Mouse (Mus musculus) embryonic facial prominence, embryonic 15.5 days (tissue): Measurements from ENCODE around the gene Zfp143. TPM values are rescaled to one million over a fixed set of nuclear protein-coding genes. Genes with fewer than 3 reads are reported as not detected.
"Not testable (repeated sequence)": the region's sequence is repeated elsewhere in the genome, so short reads cannot be mapped to it uniquely, and the experiment has no call there.

ENCODE experiments used
- ATAC-seq: fragments of 200-750 bp; cut with Nextera tagmentation; 2 replicates; pipeline ENCODE4 v1.8.0; 2017; ENCODE audit warnings: low read depth, moderate TSS enrichment; ENCODE audit not compliant: insufficient number of reproducible peaks, low FRiP score, low TSS enrichment
- H3K27ac ChIP-seq: fragments of 300-500 bp; sonication (generic); replicated peaks from 2 replicates; pipeline ENCODE4 v1.5.1; 2015; ENCODE audit warnings: mild to moderate bottlenecking, inconsistent platforms
- H3K27me3 ChIP-seq: fragments of 300-500 bp; sonication (generic); 2 replicates; pipeline ENCODE4 v1.6.1; 2015; ENCODE audit warnings: inconsistent platforms
- H3K36me3 ChIP-seq: fragments of 300-500 bp; sonication (generic); 2 replicates; pipeline ENCODE4 v1.6.1; 2015; ENCODE audit warnings: mild to moderate bottlenecking, inconsistent platforms
- H3K4me1 ChIP-seq: fragments of 300-500 bp; sonication (generic); 2 replicates; pipeline ENCODE4 v1.6.1; 2015; ENCODE audit warnings: inconsistent platforms
- H3K4me2 ChIP-seq: fragments of 300-500 bp; sonication (generic); replicated peaks from 2 replicates; pipeline ENCODE4 v1.6.1; 2015; ENCODE audit warnings: mild to moderate bottlenecking, inconsistent platforms
- H3K4me3 ChIP-seq: fragments of 300-500 bp; sonication (generic); replicated peaks from 2 replicates; pipeline ENCODE4 v1.5.1; 2015; ENCODE audit warnings: mild to moderate bottlenecking, inconsistent platforms
- H3K9ac ChIP-seq: fragments of 300-500 bp; sonication (generic); 2 replicates; pipeline ENCODE4 v1.6.1; 2015; ENCODE audit warnings: inconsistent platforms
- H3K9me3 ChIP-seq: fragments of 300-500 bp; sonication (generic); replicated peaks from 2 replicates; pipeline ENCODE4 v1.6.1; 2016; ENCODE audit warnings: inconsistent platforms
- WGBS: fragments of 180-500 bp; shearing (Covaris S2); methylation state at CpG from one replicate; pipeline ENCODE4 v1.1.7; 2015; 5-methylcytosine and 5-hydroxymethylcytosine counted together
- polyA plus RNA-seq: library from polyadenylated mRNA; unstranded; fragments of >200 nt; fragmentation: Nextera tagmentation; extraction: Ambion mirVana; gene quantifications from 2 replicates; pipeline ENCODE4 v1.2.1, GENCODE M21; 2015

Zfp143 gene
- polyA plus RNA-seq, 1 experiment from 2014 or later = 17.3 TPM

- peak overlapping the region; percentile 77; the same call in 1 of the 2 replicates for H3K4me2 ChIP-seq
- H3K27me3 ChIP-seq = no peaks in the 10 kb centered on the region
- H3K4me3 ChIP-seq = no peak overlapping the region
- no peaks in the 10 kb centered on the region for H3K36me3 ChIP-seq
- no peak overlapping the region for H3K9ac ChIP-seq
- H3K4me1 ChIP-seq = peaks cover 19% of the 10 kb centered on the region
- WGBS = 77% methylated on average over 2 of the region's 2 CpGs
- ATAC-seq = no peak
- no peaks in the 10 kb centered on the region for H3K9me3 ChIP-seq
- H3K27ac ChIP-seq = no peak overlapping the region
Measured at GRCm38 (mm10) chr7:110120157-110120784, 59.3 kb downstream of the Zfp143 start.

GRCm38 (mm10) chr7:110121162-110121515, 60.1 kb downstream of the Zfp143 start:
- no peaks in the 10 kb centered on the region for H3K9me3 ChIP-seq
- peak overlapping the region; percentile 59 for H3K9ac ChIP-seq
- 2% methylated on average over 9 of the region's 9 CpGs for WGBS
- peak overlapping the region; percentile 77 for H3K4me2 ChIP-seq
- H3K4me3 ChIP-seq = peak overlapping the region; percentile 98
- ATAC-seq = no peak
- no peaks in the 10 kb centered on the region for H3K27me3 ChIP-seq
- H3K27ac ChIP-seq = peak overlapping the region; percentile 73
- H3K4me1 ChIP-seq = peaks cover 19% of the 10 kb centered on the region
- H3K36me3 ChIP-seq = no peaks in the 10 kb centered on the region

GRCm38 (mm10) chr7:110121516-110122288, 60.7 kb downstream of the Zfp143 start, which contains the start of gene Wee1:
Gene Wee1 (plus strand): TSS chr7:110122046.
- Histone ChIP-seq H3K4me2 (peak within 1 kb of the TSS; percentile 77), H3K27me3 (no peaks in the 10 kb centered on the region), H3K27ac (peak within 1 kb of the TSS; percentile 94), H3K9me3 (no peaks in the 10 kb centered on the region), H3K9ac (peak within 1 kb of the TSS; percentile 82), H3K4me1 (peaks cover 18% of the 10 kb centered on the region), H3K4me3 (peak within 1 kb of the TSS; percentile 98), H3K36me3 (no peaks in the 10 kb centered on the region)
- ATAC-seq = peak; percentile 98
- under 1% methylated on average over 81 of the region's 81 CpGs for WGBS

GRCm38 (mm10) chr7:110122289-110122564, 61.2 kb downstream of the Zfp143 start:
- no peak for ATAC-seq

GRCm38 (mm10) chr7:110122565-110123422, 61.8 kb downstream of the Zfp143 start:
- H3K4me3 ChIP-seq = peak overlapping the region; percentile 98
- no peaks in the 10 kb centered on the region for H3K9me3 ChIP-seq
- peaks cover 9% of the 10 kb centered on the region for H3K36me3 ChIP-seq

More at GRCm38 (mm10) chr7:110122289-110122564, 61.2 kb downstream of the Zfp143 start:
- Histone ChIP-seq H3K9ac (peak overlapping the region; percentile 82), H3K4me2 (peak overlapping the region; percentile 77), H3K27me3 (no peaks in the 10 kb centered on the region), H3K4me1 (peaks cover 14% of the 10 kb centered on the region), H3K4me3 (peak overlapping the region; percentile 98), H3K9me3 (no peaks in the 10 kb centered on the region), H3K27ac (peak overlapping the region; percentile 94), H3K36me3 (peaks cover 3% of the 10 kb centered on the region)
- WGBS = under 1% methylated on average over 27 of the region's 27 CpGs

GRCm38 (mm10) chr7:110123844-110124555, 63.0 kb downstream of the Zfp143 start:
- no peak for ATAC-seq
- Histone ChIP-seq H3K4me1 (peaks cover 13% of the 10 kb centered on the region), H3K9ac (no peak overlapping the region), H3K27ac (no peak overlapping the region), H3K4me3 (peak overlapping the region; percentile 98), H3K9me3 (no peaks in the 10 kb centered on the region), H3K36me3 (peaks cover 17% of the 10 kb centered on the region), H3K27me3 (no peaks in the 10 kb centered on the region), H3K4me2 (peak overlapping the region; percentile 77)
- 46% methylated on average over 12 of the region's 12 CpGs for WGBS

More at GRCm38 (mm10) chr7:110122565-110123422, 61.8 kb downstream of the Zfp143 start:
- H3K4me1 ChIP-seq = peaks cover 13% of the 10 kb centered on the region
- H3K27me3 ChIP-seq = no peaks in the 10 kb centered on the region
- ATAC-seq = peak; percentile 36
- H3K27ac ChIP-seq = peak overlapping the region; percentile 94
- H3K4me2 ChIP-seq = peak overlapping the region; percentile 77
- WGBS = under 1% methylated on average over 71 of the region's 74 CpGs
- H3K9ac ChIP-seq = peak overlapping the region; percentile 82

GRCm38 (mm10) chr7:110128566-110128965, 67.5 kb downstream of the Zfp143 start:
- no peak for ATAC-seq
- H3K4me1 ChIP-seq = peaks cover 12% of the 10 kb centered on the region
- H3K27me3 ChIP-seq = no peaks in the 10 kb centered on the region
- peaks cover 50% of the 10 kb centered on the region for H3K36me3 ChIP-seq
- H3K4me2 ChIP-seq = no peak overlapping the region
- no peak overlapping the region for H3K4me3 ChIP-seq
- WGBS = 81% methylated on average over 2 of the region's 2 CpGs
- no peaks in the 10 kb centered on the region for H3K9me3 ChIP-seq
- no peak overlapping the region for H3K27ac ChIP-seq
- no peak overlapping the region for H3K9ac ChIP-seq

GRCm38 (mm10) chr7:110132272-110132671, 71.3 kb downstream of the Zfp143 start:
- H3K4me3 ChIP-seq = not testable (repeated sequence)
- 86% methylated on average over 2 of the region's 2 CpGs for WGBS

GRCm38 (mm10) chr7:110133988-110134387, 73.0 kb downstream of the Zfp143 start:
- WGBS = 91% methylated on average over 5 of the region's 5 CpGs
- peaks cover 74% of the 10 kb centered on the region for H3K36me3 ChIP-seq
- no peak overlapping the region for H3K4me3 ChIP-seq
- H3K4me2 ChIP-seq = no peak overlapping the region
- H3K9me3 ChIP-seq = no peaks in the 10 kb centered on the region
- no peak overlapping the region for H3K27ac ChIP-seq
- no peaks in the 10 kb centered on the region for H3K27me3 ChIP-seq
- H3K4me1 ChIP-seq = no peaks in the 10 kb centered on the region
- no peak overlapping the region for H3K9ac ChIP-seq
- no peak for ATAC-seq

More at GRCm38 (mm10) chr7:110132272-110132671, 71.3 kb downstream of the Zfp143 start:
- H3K9me3 ChIP-seq, H3K4me2 ChIP-seq, H3K27me3 ChIP-seq, ATAC-seq, H3K4me1 ChIP-seq, H3K9ac ChIP-seq, H3K27ac ChIP-seq: not testable (repeated sequence)
- H3K36me3 ChIP-seq = peaks cover 70% of the 10 kb centered on the region

GRCm38 (mm10) chr7:110138538-110138937, 77.5 kb downstream of the Zfp143 start:
- Histone ChIP-seq H3K27ac (no peak overlapping the region), H3K27me3 (no peaks in the 10 kb centered on the region), H3K36me3 (peaks cover 83% of the 10 kb centered on the region), H3K9ac (no peak overlapping the region), H3K4me2 (no peak overlapping the region), H3K4me1 (no peaks in the 10 kb centered on the region), H3K9me3 (no peaks in the 10 kb centered on the region), H3K4me3 (no peak overlapping the region)
- WGBS = 81% methylated on average over 2 of the region's 2 CpGs
- ATAC-seq = no peak
